Mouse (Mus musculus) liver, embryonic 18 days (tissue): ENCODE measurements around the gene Surf2. TPM values are rescaled to one million over a fixed set of nuclear protein-coding genes. Genes with fewer than 3 reads are reported as not detected.

Experiments used
- polyA plus RNA-seq: library from polyadenylated mRNA; depleted of rRNA; stranded (reverse); fragments of >200 nt; gene quantifications from 2 replicates; pipeline ENCODE4 v1.2.3, GENCODE M21; 2012; rRNA removed

The Surf2 gene
- 18.9 and 19.1 TPM in 2 replicates for polyA plus RNA-seq

DNA sequence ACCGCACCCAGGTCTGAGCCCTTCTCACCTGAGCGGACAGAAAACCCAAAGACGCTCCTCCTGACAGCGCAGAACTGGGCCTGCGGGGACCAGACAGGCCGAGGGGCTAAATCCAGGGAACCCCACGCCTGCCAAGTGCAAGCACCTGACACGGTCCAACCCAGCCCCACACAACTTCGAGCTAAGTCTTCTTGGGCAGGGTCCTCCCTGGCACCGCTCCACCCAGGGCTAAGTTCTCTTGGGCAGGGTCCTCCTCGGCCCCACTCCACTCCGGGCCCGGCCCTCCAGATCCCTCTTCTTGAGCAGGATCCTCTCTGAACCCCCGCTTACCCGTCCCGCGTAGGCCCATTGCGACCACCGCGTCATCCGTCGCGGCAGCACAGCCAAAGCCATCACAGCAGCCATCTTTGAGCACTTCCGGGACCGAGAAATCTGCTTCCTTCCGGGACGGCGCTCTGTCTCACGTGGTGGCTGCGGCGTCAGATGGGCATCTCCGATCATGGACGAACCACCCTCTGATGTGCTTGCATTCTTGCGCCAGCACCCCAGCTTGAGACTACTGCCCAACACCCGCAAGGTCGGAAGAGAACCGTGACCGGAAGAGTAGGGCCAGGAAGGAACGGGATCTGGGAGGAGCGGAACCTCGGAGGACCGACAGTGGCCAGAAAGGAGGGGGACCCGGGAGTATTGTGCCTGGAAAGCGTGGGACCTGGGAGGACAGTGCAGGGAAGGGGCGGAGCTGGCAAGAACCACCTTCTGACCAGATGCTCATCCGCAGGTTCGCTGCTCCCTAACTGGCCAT is at the start of gene Surf2, which contains the start of gene Surf1:
TSS of gene Surf2 (plus strand) at position 441 of the 802 bp plus-strand sequence.
TSS of gene Surf1 (minus strand) at position 604 of the 802 bp plus-strand sequence.

DNA sequence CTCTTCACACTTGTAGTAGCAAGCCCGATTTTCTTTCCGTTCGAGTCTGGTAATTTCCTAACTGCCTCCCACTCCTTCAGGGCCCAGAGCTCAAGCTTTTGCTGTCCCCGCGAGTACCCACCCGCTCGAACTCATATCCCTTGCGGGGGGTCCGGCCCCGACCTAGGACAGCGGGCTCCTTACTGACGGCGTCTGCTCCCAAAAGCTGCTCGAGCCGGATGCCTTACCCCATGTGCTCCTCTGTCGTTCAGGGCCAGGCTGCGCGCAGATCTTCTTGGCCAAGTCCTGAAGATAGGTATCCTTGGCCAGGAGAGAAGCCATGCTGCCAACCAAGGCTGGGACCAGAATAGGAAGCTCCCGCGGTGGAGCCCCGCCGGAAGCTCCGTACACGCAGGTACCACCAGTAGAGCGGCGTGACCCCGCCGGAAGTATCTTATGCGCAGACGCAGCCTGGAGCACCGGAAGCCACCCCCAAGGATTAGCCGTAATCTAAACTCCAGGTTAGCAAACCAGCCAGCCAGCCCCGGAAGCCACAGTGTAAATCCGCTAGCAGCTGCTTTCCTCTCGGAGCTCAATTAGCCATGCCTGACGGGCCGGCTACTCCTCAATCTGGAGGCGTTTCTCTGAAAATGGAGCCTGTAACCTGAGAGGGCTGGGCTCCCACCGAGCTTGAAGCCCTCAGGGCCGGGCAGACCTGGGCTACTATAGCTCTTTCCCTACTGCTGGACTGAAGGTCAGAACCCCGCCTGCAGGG is 13.5 kb upstream of the Surf2 start, which contains the start of gene Surf6:
TSS of gene Surf6 (minus strand) at position 413 of the 754 bp plus-strand sequence.

DNA sequence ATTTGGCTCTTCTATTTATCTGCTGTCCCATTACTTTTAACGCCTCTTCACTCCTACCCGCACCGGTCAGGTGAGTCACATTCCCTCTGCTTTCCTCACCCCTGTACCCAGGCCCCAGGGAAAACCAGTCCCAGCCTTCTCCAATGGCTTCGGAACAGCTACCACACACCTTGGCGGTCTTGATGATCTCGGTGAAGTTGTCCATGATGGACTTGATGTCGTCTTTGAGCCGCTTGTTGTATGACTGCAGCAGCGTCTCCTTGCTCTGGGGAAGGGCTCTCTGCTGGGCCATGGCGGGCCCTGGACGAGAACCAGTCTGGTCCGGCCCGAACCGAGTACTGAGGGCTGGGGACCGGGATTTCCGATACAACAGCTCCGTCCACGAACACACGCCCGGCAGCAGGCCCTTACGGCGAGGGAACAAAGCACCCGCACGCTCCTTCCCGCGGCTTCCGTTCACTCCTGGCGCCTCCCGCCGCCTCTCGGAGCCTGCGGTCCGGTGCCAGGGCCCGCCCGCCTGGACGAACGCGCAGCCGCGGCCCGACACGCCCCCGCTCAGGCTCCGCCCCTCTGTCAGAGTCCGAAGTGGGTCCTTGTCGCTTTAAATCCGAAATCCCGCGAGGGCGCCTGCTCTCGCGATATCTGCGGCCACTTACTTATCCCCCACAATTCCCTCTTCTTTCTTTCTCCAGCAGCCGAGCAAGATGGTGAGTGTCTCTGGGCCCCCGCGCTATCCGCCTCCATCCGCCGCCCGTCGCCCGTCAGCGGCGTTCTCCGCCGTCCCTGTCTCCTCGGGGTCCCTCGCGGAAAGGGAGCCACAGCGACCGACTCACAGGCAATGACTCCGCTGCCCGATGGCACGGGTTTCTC is 5.8 kb upstream of the Surf2 start, which contains the start of the genes Med22 and Rpl7a:
TSS of gene Med22 (minus strand) at position 554 of the 870 bp plus-strand sequence.
TSS of gene Rpl7a (plus strand) at position 641 of the 870 bp plus-strand sequence.

DNA sequence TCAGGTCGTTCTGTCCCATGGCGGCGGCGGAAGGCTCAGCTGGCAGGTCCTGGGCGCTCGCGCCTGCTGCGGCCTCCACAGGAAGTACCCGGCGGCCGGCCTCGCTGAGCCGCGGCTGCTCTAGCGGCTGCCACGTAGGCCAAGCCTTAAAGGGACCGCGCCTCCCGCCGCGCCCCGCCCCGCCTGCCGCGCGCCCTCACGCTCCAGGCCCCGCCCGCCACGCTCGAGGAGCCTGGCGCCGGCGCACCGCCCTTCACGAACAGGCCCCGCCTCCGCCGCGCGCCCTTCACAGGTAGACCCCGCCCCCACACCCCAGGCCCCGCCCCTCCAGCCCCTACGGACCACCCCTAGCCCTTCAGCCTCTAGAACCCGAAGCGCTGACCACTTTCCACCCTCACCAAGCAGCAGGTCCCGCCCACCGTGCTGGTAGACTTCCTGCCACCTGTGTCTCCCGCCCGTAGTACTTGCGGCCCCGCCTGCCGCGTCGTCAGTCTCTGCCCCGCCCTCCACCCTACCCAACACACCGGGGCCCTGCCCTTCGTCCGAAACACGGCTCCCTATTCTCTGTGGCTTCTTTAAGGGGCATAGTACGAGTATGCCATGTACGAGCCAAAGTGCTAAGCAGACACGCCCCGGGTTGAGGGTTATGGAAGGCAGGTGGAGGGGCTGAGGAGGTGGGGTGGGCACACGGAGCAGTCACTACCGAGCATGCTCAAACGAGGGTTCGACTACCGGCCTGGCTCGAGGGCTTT is 17.3 kb downstream of the Surf2 start, which contains the start of the genes Surf4 and Stkld1:
TSS of gene Surf4 (minus strand) at position 625 of the 752 bp plus-strand sequence.
TSS of gene Stkld1 (plus strand) at position 744 of the 752 bp plus-strand sequence.

DNA sequence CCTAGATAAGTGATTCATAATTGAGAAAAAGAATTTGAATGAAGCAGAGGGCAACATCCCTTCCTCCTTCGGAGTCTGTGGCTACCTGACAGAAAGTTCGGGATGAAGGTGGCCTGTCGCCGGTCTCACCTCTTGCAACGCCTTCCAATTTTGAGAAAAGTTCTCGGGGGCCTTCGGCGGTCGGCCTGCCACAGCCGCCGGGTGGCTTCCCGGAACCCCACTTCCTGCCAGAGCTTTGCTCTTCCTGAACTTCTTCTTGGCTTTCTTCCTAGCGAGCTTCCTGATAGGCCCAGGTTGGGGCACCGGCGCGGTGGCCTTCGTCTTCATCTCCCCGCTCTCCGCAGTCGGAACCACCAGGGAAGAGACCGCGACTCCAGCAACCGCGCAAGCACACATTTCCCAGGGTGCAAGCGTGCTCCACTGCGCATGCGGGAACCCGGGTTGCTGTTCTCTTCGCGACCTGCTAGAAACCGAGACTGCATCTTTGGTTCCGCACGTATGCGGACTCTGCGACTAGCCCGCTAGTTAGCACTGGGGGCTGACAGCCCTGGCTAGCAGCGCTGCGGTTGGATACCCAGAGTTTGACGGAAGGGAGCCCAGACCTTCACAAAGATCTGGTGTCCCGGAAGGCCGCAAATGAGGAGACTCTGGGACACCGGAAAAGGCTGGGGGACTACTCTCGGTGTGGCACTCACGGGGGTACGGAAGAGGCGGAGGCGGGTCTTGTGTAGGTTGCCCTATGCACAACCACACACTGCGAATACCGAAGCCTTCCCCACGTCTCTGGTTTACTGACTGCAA is 48.0 kb downstream of the Surf2 start, which contains the start of gene Rexo4:
TSS of gene Rexo4 (minus strand) at position 464 of the 801 bp plus-strand sequence.

Other genes starting within 250 kb of the Surf2 start
- gene Lcn4, start 245.1 kb upstream of the Surf2 start, polyA plus RNA-seq = not detected in 2 replicates
- not detected in 2 replicates for gene Abo, start 51.4 kb upstream of the Surf2 start, polyA plus RNA-seq
- gene Surf6, start 13.5 kb upstream of the Surf2 start, polyA plus RNA-seq = 7.7 and 8.0 TPM in 2 replicates
- 12.9 and 14.0 TPM in 2 replicates for gene Med22, start 5.7 kb upstream of the Surf2 start, polyA plus RNA-seq
- 985 and 1,167 TPM in 2 replicates for gene Rpl7a, start 5.6 kb upstream of the Surf2 start, polyA plus RNA-seq
- 28.3 and 28.7 TPM in 2 replicates for gene Surf1, start 163 bp downstream of the Surf2 start, polyA plus RNA-seq
- gene Surf4, start 17.6 kb downstream of the Surf2 start, polyA plus RNA-seq = 82.5 and 83.9 TPM in 2 replicates
- gene Stkld1, start 17.7 kb downstream of the Surf2 start, polyA plus RNA-seq = 0.02 and 0.06 TPM in 2 replicates
- 16.8 and 17.9 TPM in 2 replicates for gene Rexo4, start 48.0 kb downstream of the Surf2 start, polyA plus RNA-seq
- gene Adamts13, start 57.0 kb downstream of the Surf2 start, polyA plus RNA-seq = 2.7 and 3.2 TPM in 2 replicates
- 24.3 and 25.3 TPM in 2 replicates for gene Cacfd1, start 93.6 kb downstream of the Surf2 start, polyA plus RNA-seq
- gene Slc2a6, start 111.6 kb downstream of the Surf2 start, polyA plus RNA-seq = 0.36 and 0.44 TPM in 2 replicates
- gene Mymk, start 155.8 kb downstream of the Surf2 start, polyA plus RNA-seq = 0.02 TPM in 1 of 2 replicates, not detected in the other
- gene Adamtsl2, start 163.0 kb downstream of the Surf2 start, polyA plus RNA-seq = 1.8 and 2.7 TPM in 2 replicates
- 0.01 TPM in 1 of 2 replicates, not detected in the other for gene Fam163b, start 226.1 kb downstream of the Surf2 start, polyA plus RNA-seq
- gene Dbh, start 248.9 kb downstream of the Surf2 start, polyA plus RNA-seq = 0.01 TPM in 1 of 2 replicates, not detected in the other